ENCODE assay signal across 30 mouse cellular contexts in the genomic region with DNA sequence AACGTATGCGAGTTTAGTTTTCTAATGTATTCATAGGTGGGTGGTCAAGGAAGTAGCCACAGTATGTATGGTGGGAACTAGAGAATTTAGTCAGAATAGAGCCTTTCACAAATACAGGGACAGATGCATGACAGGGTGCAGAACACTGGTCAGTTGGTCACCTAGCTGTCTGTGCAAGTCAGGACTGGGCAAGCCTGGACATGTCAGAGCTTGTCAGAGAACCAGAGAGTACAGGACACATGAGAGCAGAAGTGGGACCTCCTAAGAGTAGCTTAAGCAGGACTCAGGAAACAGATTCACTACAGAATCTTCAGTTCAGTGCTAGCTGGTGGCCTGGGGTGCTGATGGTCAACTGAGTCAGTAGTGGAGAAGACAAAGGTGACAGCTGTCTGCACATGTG.
"Had no signal": no experiment of that assay in that cellular context is flagged by ENCODE, and none has a peak within 500 bp of the region (broad histone marks: within the 10 kb centered on the region; RNA-seq: fewer than 3 reads in every experiment).

No protein-coding gene starts in this region.

- DNase-seq: heart, postnatal 10 days; heart, postnatal 14 days; heart, postnatal 36 days; heart, postnatal 4 days; kidney, adult 11 months; kidney, adult 18-20 months; kidney, adult 2 months; kidney, adult 8-10 months; kidney, adult 9 months; kidney, postnatal 10 days; kidney, postnatal 14 days; kidney, postnatal 25 days; kidney, postnatal 36 days; layer of hippocampus, adult 9-11 months; layer of hippocampus, postnatal 36 days had no signal

- H3K4me3 ChIP-seq: heart, embryonic 12.5 days; heart, embryonic 13.5 days; heart, embryonic 15.5 days; hindbrain, embryonic 10.5 days; hindbrain, embryonic 12.5 days; hindbrain, embryonic 13.5 days; hindbrain, embryonic 15.5 days; intestine, embryonic 15.5 days; kidney, embryonic 15.5 days; layer of hippocampus, adult 2 months; left cerebral cortex, adult 2 months had no signal

- H3K9ac ChIP-seq: heart, embryonic 12.5 days; heart, embryonic 13.5 days; heart, embryonic 15.5 days; hindbrain, embryonic 12.5 days; hindbrain, embryonic 13.5 days; hindbrain, embryonic 14.5 days; hindbrain, embryonic 15.5 days; intestine, embryonic 15.5 days; kidney, embryonic 15.5 days had no signal

- H3K27ac ChIP-seq: heart, embryonic 13.5 days; heart, embryonic 15.5 days; hindbrain, embryonic 10.5 days; hindbrain, embryonic 12.5 days; hindbrain, embryonic 13.5 days; hindbrain, embryonic 14.5 days; hindbrain, embryonic 15.5 days; hindbrain, postnatal 0 days; intestine, embryonic 15.5 days; kidney, embryonic 15.5 days; kidney, postnatal 0 days; layer of hippocampus, adult 2 months; left cerebral cortex, adult 2 months had no signal

- H3K4me2 ChIP-seq: heart, embryonic 11.5 days; heart, embryonic 12.5 days; heart, embryonic 13.5 days; heart, embryonic 15.5 days; hindbrain, embryonic 12.5 days; hindbrain, embryonic 13.5 days; hindbrain, embryonic 14.5 days; hindbrain, embryonic 15.5 days; intestine, embryonic 15.5 days; kidney, embryonic 15.5 days had no signal

- H3K36me3 ChIP-seq: heart, embryonic 12.5 days; heart, embryonic 13.5 days; heart, embryonic 15.5 days; hindbrain, embryonic 10.5 days; hindbrain, embryonic 12.5 days; hindbrain, embryonic 13.5 days; hindbrain, embryonic 15.5 days; intestine, embryonic 15.5 days; kidney, embryonic 15.5 days had no signal

- H3K4me1 ChIP-seq: heart, embryonic 12.5 days; heart, embryonic 13.5 days; heart, embryonic 15.5 days; hindbrain, embryonic 10.5 days; hindbrain, embryonic 12.5 days; hindbrain, embryonic 13.5 days; hindbrain, embryonic 15.5 days; intestine, embryonic 15.5 days; kidney, embryonic 15.5 days had no signal

- H3K9me3 ChIP-seq: heart, embryonic 15.5 days; hindbrain, embryonic 10.5 days; hindbrain, embryonic 12.5 days; hindbrain, embryonic 15.5 days; intestine, embryonic 15.5 days had no signal

- H3K27me3 ChIP-seq: heart, embryonic 12.5 days; heart, embryonic 13.5 days; heart, embryonic 15.5 days; hindbrain, embryonic 12.5 days; hindbrain, embryonic 13.5 days; hindbrain, embryonic 15.5 days; intestine, embryonic 15.5 days; kidney, embryonic 15.5 days had no signal
